Mouse (Mus musculus) lung, adult 2 months (tissue): ENCODE data around the gene Alpl. TPM values are rescaled to one million over a fixed set of nuclear protein-coding genes. Genes with fewer than 3 reads are reported as not detected.

Experiments
- DNase-seq: peaks from one replicate; pipeline ENCODE4 v3.0.0; 2022
- H3K4me1 ChIP-seq: fragments of 200-500 bp; 2 replicates; pipeline ENCODE4 v1.6.1; 2011; ENCODE audit warnings: low read length; ENCODE audit not compliant: control insufficient read depth, insufficient read depth
- H3K4me3 ChIP-seq: fragments of 200-500 bp; replicated peaks from 2 replicates; pipeline ENCODE3; 2011; ENCODE audit warnings: low read depth, mild to moderate bottlenecking, control low read depth, low read length; ENCODE audit errors: extremely low read depth
- CTCF ChIP-seq: fragments of 200-500 bp; IDR thresholded peaks from 2 replicates; pipeline ENCODE4 v1.5.1; 2011; ENCODE audit warnings: mild to moderate bottlenecking, low read length, control low read depth; ENCODE audit not compliant: insufficient read depth
- POLR2A ChIP-seq: fragments of 200-500 bp; IDR thresholded peaks from 2 replicates; pipeline ENCODE4 v1.6.1; 2011; ENCODE audit warnings: low read depth, mild to moderate bottlenecking, control low read depth, low read length, borderline replicate concordance; ENCODE audit errors: extremely low read depth
- WGBS: fragments of 180-500 bp; shearing (Covaris S2); methylation state at CpG from one replicate; pipeline ENCODE4 v1.1.7; 2018; 5-methylcytosine and 5-hydroxymethylcytosine counted together
- polyA plus RNA-seq: library from polyadenylated mRNA; depleted of rRNA; stranded (reverse); fragments of >200 nt; gene quantifications from 2 replicates; pipeline ENCODE4 v1.2.3, GENCODE M21; 2012; rRNA removed

Gene Alpl
- 5.4 and 5.5 TPM in 2 replicates for polyA plus RNA-seq

DNA sequence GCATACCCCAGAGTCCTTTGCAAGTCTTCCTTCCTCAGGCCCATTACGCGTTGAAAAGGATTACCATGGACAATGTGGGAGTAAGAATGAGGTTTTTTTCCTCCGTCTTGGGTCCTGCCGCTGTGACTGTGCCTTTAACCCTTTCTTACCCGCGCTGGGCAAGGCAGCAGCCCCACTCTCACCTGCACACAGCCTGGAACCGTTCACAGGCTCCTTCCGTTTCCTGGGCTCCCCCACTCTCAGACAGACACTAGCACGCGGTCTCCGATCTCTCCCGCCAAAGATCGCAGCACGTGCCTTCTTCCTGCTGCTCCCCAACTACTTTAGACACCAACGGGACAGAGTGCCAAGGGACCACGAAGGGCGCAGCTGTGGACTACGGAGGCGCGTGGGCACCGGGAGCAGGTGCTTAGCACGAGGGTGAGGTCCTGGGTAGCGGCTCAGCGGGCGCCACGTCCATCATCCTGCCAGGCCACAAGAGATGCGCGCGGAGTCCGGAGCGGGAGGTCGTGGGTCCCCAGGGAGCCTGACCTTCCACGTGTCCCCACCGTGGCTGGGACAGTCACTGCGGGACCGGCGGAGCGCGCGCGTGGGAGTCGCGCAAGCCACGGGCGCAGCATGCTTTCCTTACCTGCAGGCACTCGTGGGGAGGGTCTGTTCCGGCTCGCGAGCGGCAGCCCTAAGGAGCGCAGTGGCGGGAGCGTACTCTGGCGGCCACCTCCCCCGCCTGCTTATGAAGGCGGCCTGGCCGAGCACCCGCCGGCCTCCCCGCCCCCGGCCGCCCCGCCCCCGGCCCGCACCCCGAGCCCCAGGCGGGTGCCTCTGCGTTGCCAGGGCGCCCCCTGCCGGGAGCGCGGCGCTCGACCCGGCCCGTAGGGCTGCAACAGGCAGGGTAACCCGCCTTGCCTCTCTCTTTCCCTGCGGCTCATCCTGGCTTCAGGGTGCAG is at the start of gene Alpl:
Gene Alpl (minus strand): TSS at position 774 of the 947 bp plus-strand sequence.
- TF ChIP-seq CTCF: peak; percentile 40
- TF ChIP-seq POLR2A: no peak
- Histone ChIP-seq H3K4me3 (peak within 1 kb of the TSS; percentile 14), H3K4me1 (peaks cover 6% of the 10 kb centered on the region; the same call in 1 of the 2 replicates)
- DNase-seq: peak; percentile 70
- WGBS: 2% methylated on average over 77 of the region's 78 CpGs

DNA sequence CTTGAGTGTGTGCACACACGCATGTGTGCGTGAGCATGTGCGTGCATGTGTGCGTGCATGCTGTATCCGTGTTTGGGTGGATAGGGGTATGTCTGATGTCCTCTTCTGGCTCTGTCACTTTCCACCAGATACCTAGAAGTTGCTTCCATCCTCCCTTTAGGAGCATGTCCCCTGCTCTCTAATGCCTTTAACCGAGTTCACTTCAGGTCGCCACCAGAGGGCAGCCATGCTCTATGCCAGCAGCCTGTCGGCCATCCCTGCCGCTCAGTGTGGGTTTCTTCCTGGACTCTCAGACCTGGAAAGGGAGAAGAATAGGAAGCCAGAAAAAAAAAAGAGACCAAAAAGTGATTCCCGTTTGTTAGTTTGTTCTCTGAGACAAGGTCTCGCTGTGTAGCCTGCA is 48.5 kb upstream of the Alpl start:
- peak; percentile 77 for DNase-seq
- WGBS: 21% methylated on average over 11 of the region's 11 CpGs
- no peak for TF ChIP-seq POLR2A
- peak; percentile 93 for TF ChIP-seq CTCF

GRCm38 (mm10) chr4:137839452-137839851 is 43.3 kb upstream of the Alpl start:
- WGBS: 77% methylated on average over 5 of the region's 5 CpGs
- TF ChIP-seq POLR2A (no peak), CTCF (no peak)
- H3K4me1 ChIP-seq: no peaks in the 10 kb centered on the region
- no peak for DNase-seq
- H3K4me3 ChIP-seq: no peak overlapping the region

More for the DNA sequence above, 48.5 kb upstream of the Alpl start:
- H3K4me1 ChIP-seq: no peaks in the 10 kb centered on the region
- H3K4me3 ChIP-seq: no peak overlapping the region

DNA sequence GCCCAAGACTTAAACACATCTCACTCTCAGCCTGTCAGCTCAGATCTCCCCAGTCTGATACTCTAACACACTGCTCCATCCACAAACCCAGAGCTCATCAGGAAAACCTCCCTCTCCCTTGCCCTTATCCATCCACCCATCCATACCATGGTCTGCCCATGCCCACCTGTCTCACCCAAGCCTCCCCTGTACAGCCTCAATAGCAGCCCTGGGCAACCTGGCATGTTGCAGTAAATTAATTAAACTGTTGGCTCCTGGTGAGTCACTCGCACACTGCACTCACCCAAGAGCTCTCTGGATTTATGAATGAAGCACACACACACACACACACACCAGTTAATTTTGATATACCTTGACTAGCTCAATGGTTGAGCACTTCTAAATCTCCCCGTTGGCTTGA is 42.6 kb upstream of the Alpl start:
- 95% methylated on average over 2 of the region's 2 CpGs for WGBS

DNA sequence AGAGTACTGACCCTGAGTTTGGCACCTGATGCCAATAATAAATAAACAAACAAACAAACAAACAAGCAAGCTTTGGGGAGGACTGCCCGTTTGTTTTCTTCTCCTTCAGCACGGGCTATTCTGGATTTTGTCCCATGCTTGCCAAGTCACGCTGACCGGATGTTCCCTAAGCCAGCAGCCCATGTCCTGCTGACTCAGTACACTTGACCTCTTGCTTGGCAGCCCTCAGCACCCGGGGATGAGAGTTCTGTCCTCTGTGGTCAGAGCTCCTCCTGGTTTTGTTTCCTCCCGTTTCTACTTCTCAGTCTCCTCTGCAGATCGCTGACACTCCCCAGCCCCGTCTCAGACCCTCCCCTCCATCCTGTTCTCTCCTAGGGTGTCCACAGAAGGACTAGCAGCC is 41.6 kb upstream of the Alpl start:
- TF ChIP-seq CTCF (no peak), POLR2A (no peak)
- DNase-seq: no peak
- no peaks in the 10 kb centered on the region for H3K4me1 ChIP-seq
- H3K4me3 ChIP-seq: no peak overlapping the region
- whole genome bisulfite sequencing: 49% methylated on average over 8 of the region's 8 CpGs

More for the DNA sequence above, 42.6 kb upstream of the Alpl start:
- TF ChIP-seq POLR2A (no peak), CTCF (no peak)
- no peaks in the 10 kb centered on the region for H3K4me1 ChIP-seq
- DNase-seq: no peak
- H3K4me3 ChIP-seq: no peak overlapping the region

GRCm38 (mm10) chr4:137836741-137837140 is 40.6 kb upstream of the Alpl start:
- Histone ChIP-seq H3K4me1 (no peaks in the 10 kb centered on the region), H3K4me3 (no peak overlapping the region)
- TF ChIP-seq CTCF (no peak), POLR2A (no peak)
- 82% methylated on average over 5 of the region's 5 CpGs for WGBS
- DNase-seq: no peak

GRCm38 (mm10) chr4:137835624-137836337 is 39.6 kb upstream of the Alpl start:
- no peak overlapping the region for H3K4me3 ChIP-seq
- peak; percentile 74 for DNase-seq
- TF ChIP-seq CTCF (peak; percentile 92), POLR2A (no peak)
- 17% methylated on average over 14 of the region's 14 CpGs for WGBS
- H3K4me1 ChIP-seq: no peaks in the 10 kb centered on the region

DNA sequence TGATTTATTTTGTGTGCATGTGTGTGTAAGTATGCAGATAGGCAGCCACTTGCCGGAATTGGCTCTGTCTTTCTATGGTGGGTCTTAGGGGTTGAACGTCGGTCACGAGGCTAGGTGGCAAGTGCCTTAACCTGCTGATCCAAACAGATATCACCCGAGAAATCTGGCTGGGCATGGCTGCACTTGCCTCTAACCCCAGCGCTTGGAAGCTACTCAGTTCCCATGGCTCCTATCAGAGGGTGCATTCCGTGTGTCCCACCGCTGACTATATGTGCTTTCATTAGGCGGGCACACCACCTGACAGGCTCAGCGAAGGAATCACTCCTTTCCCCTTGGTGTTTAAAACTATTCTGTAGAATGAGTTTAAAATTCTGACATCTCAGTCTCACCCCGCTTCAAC is 35.4 kb upstream of the Alpl start:
- no peak for DNase-seq

GRCm38 (mm10) chr4:137830380-137830779 is 34.2 kb upstream of the Alpl start:
- 27% methylated on average over 6 of the region's 6 CpGs for WGBS

More for the DNA sequence above, 35.4 kb upstream of the Alpl start:
- no peaks in the 10 kb centered on the region for H3K4me1 ChIP-seq
- H3K4me3 ChIP-seq: no peak overlapping the region
- 79% methylated on average over 11 of the region's 11 CpGs for WGBS
- TF ChIP-seq POLR2A: no peak

More at GRCm38 (mm10) chr4:137830380-137830779, 34.2 kb upstream of the Alpl start:
- H3K4me1 ChIP-seq: no peaks in the 10 kb centered on the region
- no peak for DNase-seq
- TF ChIP-seq CTCF (no peak), POLR2A (no peak)
- no peak overlapping the region for H3K4me3 ChIP-seq
